Mouse (Mus musculus) hindbrain, embryonic 15.5 days (tissue): ENCODE data around the gene Prmt7. TPM values are rescaled to one million over a fixed set of nuclear protein-coding genes. Genes with fewer than 3 reads are reported as not detected.
A peak's percentile ranks its signal among the peaks of the same experiment; 100 is the strongest.
"Not testable (repeated sequence)": the region's sequence is repeated elsewhere in the genome, so short reads cannot be mapped to it uniquely, and the experiment has no call there.

Experiments used
- ATAC-seq: fragments of 200-750 bp; cut with Nextera tagmentation; 2 replicates; pipeline ENCODE4 v1.8.0; 2017; ENCODE audit warnings: low read depth, moderate number of reproducible peaks, moderate TSS enrichment; ENCODE audit not compliant: low FRiP score
- H3K27ac ChIP-seq: fragments of 300-500 bp; sonication (generic); replicated peaks from 2 replicates; pipeline ENCODE4 v1.5.1; 2015; ENCODE audit warnings: mild to moderate bottlenecking, inconsistent platforms
- H3K27me3 ChIP-seq: fragments of 300-500 bp; sonication (generic); 2 replicates; pipeline ENCODE4 v1.6.1; 2015; ENCODE audit warnings: control low read depth, inconsistent platforms
- H3K36me3 ChIP-seq: fragments of 300-500 bp; sonication (generic); 2 replicates; pipeline ENCODE4 v1.6.1; 2015; ENCODE audit warnings: control low read depth, inconsistent platforms
- H3K4me1 ChIP-seq: fragments of 300-500 bp; sonication (generic); replicated peaks from 2 replicates; pipeline ENCODE4 v1.6.1; 2015; ENCODE audit warnings: control low read depth, inconsistent platforms
- H3K4me2 ChIP-seq: fragments of 300-500 bp; sonication (generic); 2 replicates; pipeline ENCODE4 v1.6.1; 2015; ENCODE audit warnings: moderate library complexity, mild to moderate bottlenecking, inconsistent platforms
- H3K4me3 ChIP-seq: fragments of 300-500 bp; sonication (generic); 2 replicates; pipeline ENCODE4 v1.5.1; 2015; ENCODE audit warnings: mild to moderate bottlenecking, inconsistent platforms
- H3K9ac ChIP-seq: fragments of 300-500 bp; sonication (generic); 2 replicates; pipeline ENCODE4 v1.6.1; 2015; ENCODE audit warnings: inconsistent platforms
- H3K9me3 ChIP-seq: fragments of 300-500 bp; sonication (generic); 2 replicates; pipeline ENCODE4 v1.6.1; 2016; ENCODE audit warnings: control low read depth, inconsistent platforms
- whole genome bisulfite sequencing: fragments of 180-500 bp; shearing (Covaris S2); methylation state at CpG from one replicate; pipeline ENCODE4 v1.1.7; 2015; 5-methylcytosine and 5-hydroxymethylcytosine counted together
- polyA plus RNA-seq: library from polyadenylated mRNA; unstranded; fragments of >200 nt; fragmentation: Nextera tagmentation; extraction: Ambion mirVana; gene quantifications from 2 replicates; pipeline ENCODE4 v1.2.1, GENCODE M21; 2015

The Prmt7 gene
- polyA plus RNA-seq, 1 experiment from 2014 or later: 59.9 TPM

GRCm38 (mm10) chr8:106186394-106186793, 24.3 kb upstream of the Prmt7 start:
- H3K27me3 ChIP-seq: no peaks in the 10 kb centered on the region
- H3K9ac ChIP-seq: no peak overlapping the region
- no peaks in the 10 kb centered on the region for H3K9me3 ChIP-seq
- no peak overlapping the region for H3K4me2 ChIP-seq
- H3K27ac ChIP-seq: no peak overlapping the region
- no peak overlapping the region for H3K4me3 ChIP-seq
- H3K4me1 ChIP-seq: no peaks in the 10 kb centered on the region
- no peak for ATAC-seq
- peaks cover 38% of the 10 kb centered on the region for H3K36me3 ChIP-seq
- 86% methylated on average over 3 of the region's 3 CpGs for WGBS

GRCm38 (mm10) chr8:106189162-106189561, 21.6 kb upstream of the Prmt7 start:
- H3K36me3 ChIP-seq: peaks cover 48% of the 10 kb centered on the region
- H3K4me1 ChIP-seq: no peaks in the 10 kb centered on the region
- no peaks in the 10 kb centered on the region for H3K27me3 ChIP-seq
- no peak overlapping the region for H3K27ac ChIP-seq
- 96% methylated on average over 4 of the region's 4 CpGs for WGBS
- H3K9me3 ChIP-seq: no peaks in the 10 kb centered on the region
- no peak overlapping the region for H3K4me2 ChIP-seq
- no peak overlapping the region for H3K4me3 ChIP-seq
- no peak for ATAC-seq
- H3K9ac ChIP-seq: no peak overlapping the region

- Histone ChIP-seq H3K4me1 (no peaks in the 10 kb centered on the region), H3K36me3 (peaks cover 56% of the 10 kb centered on the region), H3K4me3 (no peak overlapping the region), H3K4me2 (no peak overlapping the region), H3K27ac (no peak overlapping the region), H3K27me3 (no peaks in the 10 kb centered on the region), H3K9ac (no peak overlapping the region), H3K9me3 (no peaks in the 10 kb centered on the region)
- no peak for ATAC-seq
- 96% methylated on average over 5 of the region's 5 CpGs for WGBS
These were observed 19.1 kb upstream of the Prmt7 start for GRCm38 (mm10) chr8:106191639-106192038.

- no peak overlapping the region for H3K27ac ChIP-seq
- H3K4me3 ChIP-seq: no peak overlapping the region
- no peaks in the 10 kb centered on the region for H3K27me3 ChIP-seq
- H3K4me2 ChIP-seq: no peak overlapping the region
- no peaks in the 10 kb centered on the region for H3K4me1 ChIP-seq
- H3K9ac ChIP-seq: no peak overlapping the region
- 94% methylated on average over 6 of the region's 6 CpGs for WGBS
- no peak for ATAC-seq
- H3K36me3 ChIP-seq: peaks cover 56% of the 10 kb centered on the region
- H3K9me3 ChIP-seq: no peaks in the 10 kb centered on the region
These were observed 17.6 kb upstream of the Prmt7 start for GRCm38 (mm10) chr8:106193162-106193561.

DNA sequence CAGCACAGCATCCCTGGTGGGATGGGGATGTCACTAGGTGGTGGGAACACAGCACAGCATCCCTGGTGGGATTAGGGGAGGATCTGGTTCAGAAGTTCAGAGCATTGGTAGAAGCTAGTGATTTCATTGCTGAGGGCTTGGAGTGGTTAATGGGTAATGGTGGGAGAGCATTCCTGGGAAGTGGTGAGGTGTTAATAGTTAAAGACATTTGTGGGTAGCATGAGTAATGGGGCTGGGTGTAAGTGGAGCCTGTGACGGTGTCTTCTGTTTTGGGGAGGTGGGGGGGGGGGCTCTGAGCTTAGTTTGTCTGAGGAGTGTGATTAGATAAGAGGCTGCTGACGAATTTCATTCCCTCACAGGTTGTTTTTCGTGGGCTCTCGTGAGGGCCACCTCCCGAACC, 16.7 kb upstream of the Prmt7 start:
- no peak overlapping the region for H3K4me2 ChIP-seq
- WGBS: 93% methylated on average over 5 of the region's 5 CpGs
- H3K27me3 ChIP-seq: no peaks in the 10 kb centered on the region
- no peak overlapping the region for H3K27ac ChIP-seq
- peaks cover 61% of the 10 kb centered on the region for H3K36me3 ChIP-seq
- H3K9ac ChIP-seq: no peak overlapping the region
- no peaks in the 10 kb centered on the region for H3K9me3 ChIP-seq
- no peak for ATAC-seq
- no peaks in the 10 kb centered on the region for H3K4me1 ChIP-seq
- no peak overlapping the region for H3K4me3 ChIP-seq

DNA sequence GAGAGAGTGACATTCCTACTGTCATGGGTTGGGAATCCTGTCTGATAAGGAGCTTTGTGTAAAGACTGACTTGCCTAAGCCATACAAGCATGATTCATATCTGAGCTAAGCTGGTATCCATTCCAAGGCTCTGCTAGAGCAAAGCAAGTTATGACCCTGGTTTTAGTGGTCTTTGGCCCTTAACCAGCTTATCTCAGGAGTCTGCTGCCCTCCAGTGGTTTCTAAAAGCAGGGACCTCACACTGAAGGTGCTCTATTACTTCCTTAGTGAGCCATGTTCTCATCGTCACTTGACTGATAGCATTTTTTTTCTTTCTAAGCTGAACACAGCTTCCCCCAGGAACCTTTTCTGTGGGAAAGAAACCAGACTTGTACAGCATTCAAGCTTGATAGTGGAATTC, 12.0 kb upstream of the Prmt7 start:
- no peak for ATAC-seq
- H3K9ac ChIP-seq: no peak overlapping the region
- H3K27ac ChIP-seq: no peak overlapping the region
- H3K36me3 ChIP-seq: peaks cover 75% of the 10 kb centered on the region
- H3K4me3 ChIP-seq: no peak overlapping the region
- no peaks in the 10 kb centered on the region for H3K9me3 ChIP-seq
- H3K4me2 ChIP-seq: no peak overlapping the region
- 19% methylated on average over 1 of the region's 1 CpGs for WGBS
- no peaks in the 10 kb centered on the region for H3K4me1 ChIP-seq
- no peaks in the 10 kb centered on the region for H3K27me3 ChIP-seq

DNA sequence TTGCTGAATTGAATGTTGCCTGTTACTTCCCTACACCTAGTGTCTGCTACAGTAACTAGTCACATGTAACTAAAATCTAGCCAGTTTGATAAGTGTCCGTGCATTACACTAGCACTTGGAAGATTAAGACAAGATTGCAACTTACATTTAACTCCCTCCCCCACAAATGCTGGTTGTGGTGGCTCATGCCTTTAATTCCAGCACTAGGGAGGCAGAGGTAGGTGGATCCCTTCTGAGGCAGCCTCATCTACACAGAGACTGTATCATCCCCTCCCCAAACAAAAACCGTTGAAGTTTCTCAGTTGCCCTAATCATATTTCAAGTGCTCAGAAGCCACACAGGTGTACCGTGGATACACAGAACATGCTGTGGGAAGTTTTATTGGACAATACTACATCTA, 11.1 kb upstream of the Prmt7 start:
- H3K4me1 ChIP-seq, H3K4me2 ChIP-seq, H3K9ac ChIP-seq, H3K27me3 ChIP-seq, H3K27ac ChIP-seq, H3K4me3 ChIP-seq, H3K9me3 ChIP-seq, ATAC-seq: not testable (repeated sequence)
- peaks cover 79% of the 10 kb centered on the region for H3K36me3 ChIP-seq
- WGBS: 88% methylated on average over 3 of the region's 3 CpGs

DNA sequence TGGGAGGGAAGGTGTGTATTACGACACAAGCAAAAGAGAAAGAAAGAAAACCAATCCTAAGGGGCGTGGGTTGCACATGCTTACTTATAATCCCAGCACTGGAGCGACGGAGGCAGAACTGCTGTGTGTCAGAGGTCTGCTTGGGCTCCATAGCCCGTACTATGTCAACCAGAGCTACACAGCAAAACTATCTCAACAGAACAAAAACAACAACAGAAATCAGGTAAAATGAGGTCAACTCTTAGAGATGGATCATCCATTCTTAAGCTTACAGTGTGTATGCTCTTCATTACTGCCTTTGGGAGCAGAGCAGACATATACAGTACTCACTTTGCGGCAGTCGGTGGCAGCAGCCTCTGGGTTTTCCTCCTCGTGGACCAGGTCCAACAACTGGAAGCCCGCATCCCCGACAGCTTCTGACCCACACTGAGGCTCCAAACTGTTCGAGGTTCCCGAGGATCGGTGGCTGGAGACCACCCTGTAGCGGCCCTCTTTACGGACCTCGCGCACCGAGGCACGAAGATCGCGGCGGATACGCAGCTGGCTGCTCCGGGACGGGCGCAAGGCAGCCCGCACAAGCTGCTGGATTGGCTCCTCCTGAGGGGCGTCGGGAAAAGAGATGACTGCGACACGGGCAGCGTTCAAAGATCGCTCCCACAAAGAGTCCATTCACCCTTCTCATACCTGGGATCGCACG, 553 bp upstream of the Prmt7 start:
- H3K27ac ChIP-seq: peak overlapping the region; percentile 95
- no peaks in the 10 kb centered on the region for H3K9me3 ChIP-seq
- peaks cover 28% of the 10 kb centered on the region for H3K4me1 ChIP-seq
- no peaks in the 10 kb centered on the region for H3K27me3 ChIP-seq
- H3K36me3 ChIP-seq: peaks cover 23% of the 10 kb centered on the region
- WGBS: under 1% methylated on average over 35 of the region's 35 CpGs
- H3K4me2 ChIP-seq: peak overlapping the region; percentile 83
- peak overlapping the region; percentile 82 for H3K4me3 ChIP-seq
- H3K9ac ChIP-seq: peak overlapping the region; percentile 76
- ATAC-seq: peak; percentile 82

- peak overlapping the region; percentile 83 for H3K4me2 ChIP-seq
- WGBS: 5% methylated on average over 13 of the region's 13 CpGs
- H3K4me1 ChIP-seq: peaks cover 28% of the 10 kb centered on the region
- H3K9ac ChIP-seq: peak overlapping the region; percentile 76
- no peaks in the 10 kb centered on the region for H3K27me3 ChIP-seq
- H3K4me3 ChIP-seq: peak overlapping the region; percentile 82
- no peaks in the 10 kb centered on the region for H3K9me3 ChIP-seq
- peak overlapping the region; percentile 95 for H3K27ac ChIP-seq
- H3K36me3 ChIP-seq: peaks cover 26% of the 10 kb centered on the region
- no peak for ATAC-seq
These were observed 685 bp downstream of the Prmt7 start for GRCm38 (mm10) chr8:106211421-106211820.

DNA sequence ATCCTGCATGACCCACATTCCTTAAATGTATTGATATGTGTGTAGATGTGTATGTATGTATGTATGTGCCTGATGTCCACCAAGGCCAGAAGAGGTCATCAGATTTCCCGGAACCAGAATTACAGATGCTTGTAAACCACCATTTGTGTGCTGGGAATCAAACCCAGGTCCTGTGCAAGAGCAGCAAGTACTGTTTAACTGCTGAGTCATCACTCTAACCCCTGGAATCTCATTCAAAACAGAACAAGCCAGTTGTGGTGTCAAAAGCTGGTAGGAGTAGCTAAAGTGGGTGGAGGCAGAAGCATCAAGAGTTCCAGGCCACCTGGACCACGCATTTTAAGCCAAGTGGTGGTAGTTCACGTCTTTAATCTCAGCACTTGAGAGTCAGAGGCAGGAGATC, 3.2 kb downstream of the Prmt7 start:
- Histone ChIP-seq H3K4me1 (peaks cover 20% of the 10 kb centered on the region), H3K36me3 (peaks cover 37% of the 10 kb centered on the region), H3K4me3 (no peak overlapping the region), H3K9me3 (no peaks in the 10 kb centered on the region), H3K27me3 (no peaks in the 10 kb centered on the region), H3K4me2 (no peak overlapping the region), H3K9ac (no peak overlapping the region), H3K27ac (no peak overlapping the region)
- ATAC-seq: no peak
- 89% methylated on average over 3 of the region's 3 CpGs for WGBS

DNA sequence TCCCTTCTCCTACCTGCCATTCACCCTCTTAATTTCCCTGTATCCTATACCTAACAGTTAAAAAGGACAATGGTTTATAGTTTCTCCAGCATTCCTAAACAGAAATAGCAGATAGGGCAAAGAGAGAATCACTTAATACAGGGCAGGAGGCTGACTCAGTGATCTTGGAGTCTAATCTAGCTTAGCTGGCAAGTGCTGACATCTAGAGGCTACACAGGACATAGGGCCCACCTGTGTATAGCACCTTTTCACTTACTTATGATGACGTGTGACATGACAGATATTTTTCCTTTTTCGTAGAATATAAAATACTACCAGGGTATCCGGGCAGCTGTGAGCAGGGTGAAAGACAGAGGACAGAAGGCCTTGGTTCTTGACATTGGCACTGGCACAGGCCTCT, 8.9 kb downstream of the Prmt7 start:
- Histone ChIP-seq H3K36me3 (peaks cover 53% of the 10 kb centered on the region), H3K4me2 (no peak overlapping the region), H3K4me1 (no peaks in the 10 kb centered on the region), H3K9me3 (no peaks in the 10 kb centered on the region), H3K27me3 (no peaks in the 10 kb centered on the region), H3K4me3 (no peak overlapping the region), H3K9ac (no peak overlapping the region), H3K27ac (no peak overlapping the region)
- WGBS: 93% methylated on average over 3 of the region's 3 CpGs
- no peak for ATAC-seq

DNA sequence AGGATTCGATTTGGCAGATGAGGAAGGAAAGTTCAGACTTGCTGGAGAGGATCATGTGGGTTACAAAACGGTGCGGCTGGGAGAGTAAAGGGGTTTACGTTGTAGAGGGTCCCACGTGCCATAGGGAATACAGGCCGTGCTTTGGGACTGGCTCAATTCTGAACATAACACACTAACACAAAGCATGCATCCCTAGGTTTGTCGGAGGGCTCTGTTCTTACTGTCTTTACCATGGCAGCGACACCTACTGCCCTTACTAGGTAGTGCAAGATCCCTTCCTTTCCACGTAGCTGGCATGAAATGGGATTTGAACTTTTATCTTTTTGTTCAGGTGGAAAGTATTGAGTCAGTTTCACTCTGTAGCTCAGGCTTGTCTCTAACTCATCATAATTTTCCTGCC, 15.9 kb downstream of the Prmt7 start:
- Histone ChIP-seq H3K9ac (no peak overlapping the region), H3K36me3 (peaks cover 57% of the 10 kb centered on the region), H3K4me2 (no peak overlapping the region), H3K27ac (no peak overlapping the region), H3K4me1 (no peaks in the 10 kb centered on the region), H3K27me3 (no peaks in the 10 kb centered on the region), H3K9me3 (no peaks in the 10 kb centered on the region), H3K4me3 (no peak overlapping the region)
- no peak for ATAC-seq
- WGBS: 41% methylated on average over 9 of the region's 9 CpGs

DNA sequence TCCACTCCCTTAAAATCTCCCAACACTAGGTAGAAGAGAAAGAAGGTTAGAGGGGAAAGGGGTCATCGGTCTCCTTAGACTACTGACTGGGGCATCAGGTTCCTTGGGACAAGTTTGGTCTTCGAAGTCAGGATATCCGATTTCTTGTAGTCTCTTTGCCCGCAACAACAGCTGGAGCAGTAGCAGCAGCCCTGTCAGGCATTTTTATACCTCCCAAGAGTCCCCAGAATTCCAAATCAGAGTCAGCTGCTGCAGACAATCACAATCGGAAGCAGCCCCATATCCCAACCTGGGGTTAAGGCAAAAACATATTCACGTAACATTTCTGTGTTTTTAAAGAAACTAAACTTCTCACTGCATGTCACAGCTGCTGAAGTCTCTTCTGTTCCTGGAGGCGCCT, 20.8 kb downstream of the Prmt7 start:
- H3K9me3 ChIP-seq: no peaks in the 10 kb centered on the region
- no peaks in the 10 kb centered on the region for H3K27me3 ChIP-seq
- H3K27ac ChIP-seq: no peak overlapping the region
- H3K9ac ChIP-seq: no peak overlapping the region
- H3K4me1 ChIP-seq: no peaks in the 10 kb centered on the region
- H3K4me2 ChIP-seq: no peak overlapping the region
- ATAC-seq: no peak
- H3K36me3 ChIP-seq: peaks cover 42% of the 10 kb centered on the region
- WGBS: 91% methylated on average over 7 of the region's 7 CpGs
- H3K4me3 ChIP-seq: no peak overlapping the region
